Mouse (Mus musculus): Measurements from ENCODE around the gene Fdxacb1. TPM values are rescaled to one million over a fixed set of nuclear protein-coding genes. Genes with fewer than 3 reads are reported as not detected.

Fdxacb1 gene
- polyA plus RNA-seq, 1 experiment from 2014 or later = 8.2 TPM

Other genes starting within 250 kb of the Fdxacb1 start
- 76.0 and 79.3 TPM in 2 replicates for gene Pts, start 239.5 kb upstream of the Fdxacb1 start, polyA plus RNA-seq (2015; fragmentation: Nextera tagmentation; extraction: Ambion mirVana)
- 5.5 and 7.1 TPM in 2 replicates for gene Il18, start 213.4 kb upstream of the Fdxacb1 start, polyA plus RNA-seq (2015; fragmentation: Nextera tagmentation; extraction: Ambion mirVana)
- gene Bco2, start 213.1 kb upstream of the Fdxacb1 start, polyA plus RNA-seq (2015; fragmentation: Nextera tagmentation; extraction: Ambion mirVana) = 0.20 TPM in 1 of 2 replicates, not detected in the other
- gene Tex12, start 206.9 kb upstream of the Fdxacb1 start, polyA plus RNA-seq (2015; fragmentation: Nextera tagmentation; extraction: Ambion mirVana) = not detected in 2 replicates
- gene Sdhd, start 164.4 kb upstream of the Fdxacb1 start, polyA plus RNA-seq (2015; fragmentation: Nextera tagmentation; extraction: Ambion mirVana) = 568 and 646 TPM in 2 replicates
- gene Timm8b, start 164.3 kb upstream of the Fdxacb1 start, polyA plus RNA-seq (2015; fragmentation: Nextera tagmentation; extraction: Ambion mirVana) = 247 and 287 TPM in 2 replicates
- 1.8 and 3.2 TPM in 2 replicates for gene Pih1d2, start 150.9 kb upstream of the Fdxacb1 start, polyA plus RNA-seq (2015; fragmentation: Nextera tagmentation; extraction: Ambion mirVana)
- gene Nkapd1, start 150.8 kb upstream of the Fdxacb1 start, polyA plus RNA-seq (2015; fragmentation: Nextera tagmentation; extraction: Ambion mirVana) = 15.1 and 15.5 TPM in 2 replicates
- gene Dlat, start 108.5 kb upstream of the Fdxacb1 start, polyA plus RNA-seq (2015; fragmentation: Nextera tagmentation; extraction: Ambion mirVana) = 106 and 116 TPM in 2 replicates
- gene Dixdc1, start 28.7 kb upstream of the Fdxacb1 start, polyA plus RNA-seq (2015; fragmentation: Nextera tagmentation; extraction: Ambion mirVana) = 7.5 and 8.1 TPM in 2 replicates
- gene 2310030G06Rik, start 21.7 kb upstream of the Fdxacb1 start, polyA plus RNA-seq (2015; fragmentation: Nextera tagmentation; extraction: Ambion mirVana) = 9.7 and 10.2 TPM in 2 replicates
- gene Cryab, start 16.9 kb upstream of the Fdxacb1 start, polyA plus RNA-seq (2015; fragmentation: Nextera tagmentation; extraction: Ambion mirVana) = 1,022 and 1,124 TPM in 2 replicates
- 260 and 319 TPM in 2 replicates for gene Hspb2, start 15.9 kb upstream of the Fdxacb1 start, polyA plus RNA-seq (2015; fragmentation: Nextera tagmentation; extraction: Ambion mirVana)
- 27.3 and 31.9 TPM in 2 replicates for gene Alg9, start 6.8 kb downstream of the Fdxacb1 start, polyA plus RNA-seq (2015; fragmentation: Nextera tagmentation; extraction: Ambion mirVana)
- gene 1110032A03Rik, start 7.3 kb downstream of the Fdxacb1 start, polyA plus RNA-seq (2015; fragmentation: Nextera tagmentation; extraction: Ambion mirVana) = 24.5 and 25.9 TPM in 2 replicates
- gene Ppp2r1b, start 77.1 kb downstream of the Fdxacb1 start, polyA plus RNA-seq (2015; fragmentation: Nextera tagmentation; extraction: Ambion mirVana) = 46.3 and 48.6 TPM in 2 replicates
- 12.6 and 13.4 TPM in 2 replicates for gene Sik2, start 240.8 kb downstream of the Fdxacb1 start, polyA plus RNA-seq (2015; fragmentation: Nextera tagmentation; extraction: Ambion mirVana)

All from heart, embryonic 13.5 days (tissue).